Mouse (Mus musculus) liver, postnatal 0 days (tissue): ENCODE data around the gene Cfl1.
A peak's percentile ranks its signal among the peaks of the same experiment; 100 is the strongest.

Source experiments
- CTCF ChIP-seq: sonication (generic); IDR thresholded peaks from 2 replicates; pipeline ENCODE4 v1.5.1; 2016; ENCODE audit warnings: antibody characterized with exemption, low read depth
- EP300 ChIP-seq: IDR thresholded peaks from 2 replicates; pipeline ENCODE4 v1.6.1; 2016; ENCODE audit warnings: antibody characterized with exemption, low read depth, mild to moderate bottlenecking

GRCm38 (mm10) chr19:5463791-5464562 lies 26.3 kb upstream of the Cfl1 start:
- TF ChIP-seq CTCF (peak; percentile 87), EP300 (no peak)
